Mouse (Mus musculus) megakaryocyte, embryonic 14.5 days (primary cell): ENCODE data around the gene Arhgef11.

Experiments used
- FLI1 ChIP-seq: IDR thresholded peaks from 2 replicates; pipeline ENCODE4 v1.6.1; 2012; ENCODE audit warnings: low read length, inconsistent platforms, mixed read lengths
- GATA1 ChIP-seq: IDR thresholded peaks from 3 replicates; pipeline ENCODE4 v1.6.1; 2012; ENCODE audit warnings: mixed read lengths, low read length, inconsistent platforms, borderline replicate concordance

DNA sequence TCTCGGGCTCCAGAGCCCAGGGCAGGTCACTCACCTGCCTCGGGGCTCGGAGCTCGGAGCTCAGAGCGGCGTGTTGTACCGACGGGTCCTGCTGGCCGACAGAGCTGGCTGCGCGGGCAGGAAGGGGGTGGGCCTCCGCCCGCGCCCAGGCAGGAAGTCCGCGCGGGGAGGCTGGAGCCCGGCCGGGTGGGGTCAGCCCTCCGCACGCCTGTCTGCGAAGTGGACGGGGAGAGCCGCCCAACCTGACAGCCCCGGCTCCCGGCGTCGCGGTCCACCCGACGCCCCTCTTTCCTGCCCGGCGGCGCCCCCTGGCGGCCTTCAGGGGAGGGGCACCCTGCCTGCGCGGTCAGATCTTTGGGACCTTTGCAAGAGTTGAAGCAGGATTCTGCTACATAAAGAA, 151.5 kb downstream of the Arhgef11 start:
- TF ChIP-seq GATA1 (no peak), FLI1 (no peak)
